Mouse (Mus musculus): ENCODE data around the gene Vac14.

GRCm38 (mm10) chr8:110676702-110677101 is 58.3 kb downstream of the Vac14 start:
- no peak for TF ChIP-seq GATA1 (IDR thresholded peaks at IDR 0.05; ENCODE audit: low read length)
- no peak for TF ChIP-seq TAL1 (IDR thresholded peaks at IDR 0.05; ENCODE audit: low read length)
